Mouse (Mus musculus) MEL (cell line): ENCODE measurements at regions not wholly inside any gene's neighbourhood (a gene's known extent, or its start where the extent isn't known, plus 50 kb on each side); places are given as distances from the start of the nearest gene placed in this dataset.

Experiments used
- DNase-seq: peaks from one replicate; pipeline ENCODE4 v3.0.0; 2011; ENCODE audit warnings: low read depth, low spot score
- H3K27ac ChIP-seq: 2 replicates; pipeline ENCODE4 v1.5.1; 2012; ENCODE audit warnings: low read depth, mild to moderate bottlenecking, control low read depth, low read length, moderate library complexity; ENCODE audit not compliant: control insufficient read depth
- H3K27me3 ChIP-seq, 2 experiments: fragments of 150-350 bp in 1 of 2; sonication (generic) in 1 of 2; 2 replicates each; pipeline ENCODE4 v1.6.1; 2012; ENCODE audit warnings: low read length in 2 of 2, mild to moderate bottlenecking in 2 of 2, improper control_type of control experiment in 1 of 2, moderate library complexity in 1 of 2; ENCODE audit not compliant: insufficient read depth in 2 of 2, control insufficient read depth in 1 of 2
- H3K36me3 ChIP-seq, 2 experiments: 2 replicates each; pipeline ENCODE4 v1.6.1; 2012 to 2014; ENCODE audit warnings: low read length in 2 of 2, improper control_type of control experiment in 1 of 2, inconsistent platforms in 1 of 2, mild to moderate bottlenecking in 1 of 2; ENCODE audit not compliant: insufficient read depth in 2 of 2, control insufficient read depth in 1 of 2
- H3K4me1 ChIP-seq, 2 experiments: fragments of 150-350 bp in 1 of 2; sonication (generic) in 1 of 2; 2 replicates each; pipeline ENCODE4 v1.6.1; 2012; ENCODE audit warnings: low read length in 2 of 2, improper control_type of control experiment in 1 of 2, mild to moderate bottlenecking in 1 of 2; ENCODE audit not compliant: insufficient read depth in 2 of 2, control insufficient read depth in 1 of 2
- H3K4me3 ChIP-seq, 2 experiments: fragments of 150-350 bp in 1 of 2; sonication (generic) in 1 of 2; 2 replicates each; pipeline ENCODE4 v1.5.1; 2012; ENCODE audit warnings: low read depth in 2 of 2, low read length in 2 of 2, mild to moderate bottlenecking in 2 of 2, moderate library complexity in 2 of 2, control low read depth in 1 of 2, improper control_type of control experiment in 1 of 2; ENCODE audit not compliant: control insufficient read depth in 1 of 2, insufficient read depth in 1 of 2
- H3K79me2 ChIP-seq: 2 replicates; pipeline ENCODE4 v1.6.1; 2012; ENCODE audit warnings: mild to moderate bottlenecking, low read length, moderate library complexity; ENCODE audit not compliant: control insufficient read depth, poor library complexity, insufficient read depth
- H3K9ac ChIP-seq: 2 replicates; pipeline ENCODE4 v1.6.1; 2012; ENCODE audit warnings: low read depth, mild to moderate bottlenecking, control low read depth, low read length, moderate library complexity; ENCODE audit not compliant: control insufficient read depth, poor library complexity, severe bottlenecking
- H3K9me3 ChIP-seq: fragments of 150-350 bp; sonication (generic); replicated peaks from 2 replicates; pipeline ENCODE4 v1.6.1; 2012; ENCODE audit warnings: mild to moderate bottlenecking, low read length, improper control_type of control experiment, moderate library complexity; ENCODE audit not compliant: insufficient read depth
- BHLHE40 ChIP-seq: IDR thresholded peaks from 2 replicates; pipeline ENCODE4 v1.6.1; 2012; ENCODE audit warnings: low read depth, mild to moderate bottlenecking, inconsistent platforms, low read length, improper control_type of control experiment, borderline replicate concordance
- CHD2 ChIP-seq: IDR thresholded peaks from 2 replicates; pipeline ENCODE4 v1.6.1; 2011; ENCODE audit warnings: low read length, improper control_type of control experiment
- E2F4 ChIP-seq: IDR thresholded peaks from 2 replicates; pipeline ENCODE4 v1.6.1; 2011; ENCODE audit warnings: low read depth, low read length, improper control_type of control experiment, borderline replicate concordance
- ELF1 ChIP-seq: IDR thresholded peaks from 2 replicates; pipeline ENCODE4 v1.6.1; 2014; ENCODE audit warnings: low read depth, mild to moderate bottlenecking, inconsistent platforms, low read length, improper control_type of control experiment, moderate library complexity
- ETS1 ChIP-seq: IDR thresholded peaks from 2 replicates; pipeline ENCODE4 v1.6.1; 2012; ENCODE audit warnings: low read depth, mild to moderate bottlenecking, inconsistent platforms, low read length, improper control_type of control experiment, moderate library complexity
- JUND ChIP-seq: IDR thresholded peaks from 2 replicates; pipeline ENCODE4 v1.6.1; 2011; ENCODE audit warnings: low read depth, mild to moderate bottlenecking, improper control_type of control experiment, low read length
- KAT2A ChIP-seq: conservative IDR thresholded peaks from 2 replicates; pipeline ENCODE4 v1.6.1; 2012; ENCODE audit warnings: low read depth, low read length, improper control_type of control experiment, inconsistent platforms
- MAX ChIP-seq: IDR thresholded peaks from 2 replicates; pipeline ENCODE4 v1.6.1; 2011; ENCODE audit warnings: low read length, improper control_type of control experiment
- MEF2A ChIP-seq: IDR thresholded peaks from 2 replicates; pipeline ENCODE4 v1.6.1; 2014; ENCODE audit warnings: low read depth, mild to moderate bottlenecking, inconsistent platforms, low read length, improper control_type of control experiment; ENCODE audit not compliant: poor library complexity, insufficient replicate concordance, severe bottlenecking; ENCODE audit errors: extremely low read depth
- MXI1 ChIP-seq: IDR thresholded peaks from 2 replicates; pipeline ENCODE4 v1.6.1; 2011; ENCODE audit warnings: mild to moderate bottlenecking, low read depth, low read length, improper control_type of control experiment
- MYB ChIP-seq: IDR thresholded peaks from 2 replicates; pipeline ENCODE4 v1.6.1; 2011; ENCODE audit warnings: mild to moderate bottlenecking, low read depth, low read length, improper control_type of control experiment
- NELFE ChIP-seq: IDR thresholded peaks from 2 replicates; pipeline ENCODE4 v1.6.1; 2011; ENCODE audit warnings: low read depth, low read length, improper control_type of control experiment
- NRF1 ChIP-seq: IDR thresholded peaks from 2 replicates; pipeline ENCODE4 v1.6.1; 2014; ENCODE audit warnings: low read depth, mild to moderate bottlenecking, inconsistent platforms, low read length, improper control_type of control experiment, moderate library complexity; ENCODE audit not compliant: poor library complexity, insufficient read depth, severe bottlenecking
- POLR2A ChIP-seq, 2 experiments: IDR thresholded peaks; 2 replicates each; pipeline ENCODE4 v1.6.1; 2011 to 2012; ENCODE audit warnings: low read length in 2 of 2, mild to moderate bottlenecking in 2 of 2, control low read depth in 1 of 2, improper control_type of control experiment in 1 of 2, low read depth in 1 of 2, moderate library complexity in 1 of 2; ENCODE audit not compliant: control insufficient read depth in 1 of 2, insufficient read depth in 1 of 2, poor library complexity in 1 of 2
- RAD21 ChIP-seq: IDR thresholded peaks from 2 replicates; pipeline ENCODE4 v1.6.1; 2011; ENCODE audit warnings: mild to moderate bottlenecking, low read depth, low read length, improper control_type of control experiment
- RCOR1 ChIP-seq: IDR thresholded peaks from 2 replicates; pipeline ENCODE4 v1.6.1; 2012; ENCODE audit warnings: low read depth, mild to moderate bottlenecking, inconsistent platforms, low read length, improper control_type of control experiment
- TAL1 ChIP-seq: IDR thresholded peaks from 2 replicates; pipeline ENCODE4 v1.6.1; 2012; ENCODE audit warnings: mild to moderate bottlenecking, inconsistent platforms, low read length, moderate library complexity, mixed read lengths
- TCF12 ChIP-seq: IDR thresholded peaks from 2 replicates; pipeline ENCODE4 v1.6.1; 2014; ENCODE audit warnings: low read depth, mild to moderate bottlenecking, inconsistent platforms, low read length, improper control_type of control experiment, moderate library complexity
- UBTF ChIP-seq: IDR thresholded peaks from 2 replicates; pipeline ENCODE4 v1.6.1; 2012; ENCODE audit warnings: low read depth, mild to moderate bottlenecking, inconsistent platforms, low read length, improper control_type of control experiment, moderate library complexity, borderline replicate concordance; ENCODE audit not compliant: insufficient read depth
- USF2 ChIP-seq, 2 experiments: IDR thresholded peaks; 2 replicates each; pipeline ENCODE4 v1.6.1; 2011 to 2012; ENCODE audit warnings: improper control_type of control experiment in 2 of 2, low read length in 2 of 2, borderline replicate concordance in 1 of 2, inconsistent platforms in 1 of 2, low read depth in 1 of 2, mild to moderate bottlenecking in 1 of 2; ENCODE audit not compliant: insufficient read depth in 1 of 2
- ZC3H11A ChIP-seq: IDR thresholded peaks from 2 replicates; pipeline ENCODE4 v1.6.1; 2012; ENCODE audit warnings: low read depth, mild to moderate bottlenecking, inconsistent platforms, low read length, improper control_type of control experiment
- ZKSCAN1 ChIP-seq: IDR thresholded peaks from 2 replicates; pipeline ENCODE4 v1.6.1; 2012; ENCODE audit warnings: low read depth, mild to moderate bottlenecking, inconsistent platforms, low read length, improper control_type of control experiment, moderate library complexity
- ZMIZ1 ChIP-seq: IDR thresholded peaks from 2 replicates; pipeline ENCODE4 v1.6.1; 2012; ENCODE audit warnings: low read depth, mild to moderate bottlenecking, inconsistent platforms, low read length, improper control_type of control experiment, moderate library complexity

DNA sequence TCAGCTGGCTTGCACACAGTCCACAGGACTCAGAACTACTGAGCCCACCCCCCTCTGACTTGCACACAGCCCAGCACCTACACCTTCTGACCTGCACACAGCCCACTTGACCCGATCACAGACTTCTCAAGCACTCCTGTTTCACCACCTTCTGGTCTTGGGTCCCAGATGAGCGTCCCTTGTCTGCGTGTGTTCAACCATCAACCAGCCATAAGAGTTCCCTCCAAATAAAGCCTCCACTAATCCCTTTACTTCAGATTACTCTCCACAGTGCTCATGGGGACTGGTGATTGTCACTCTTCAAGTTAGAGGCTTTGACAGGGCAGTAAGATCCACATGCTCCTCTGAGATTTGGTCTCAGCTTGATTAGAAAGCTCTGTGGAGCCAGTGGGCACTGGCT lies 180.3 kb downstream of the Opa1 start:
- H3K36me3 ChIP-seq, result no peaks in the 10 kb centered on the region
- H3K4me1 ChIP-seq, result no peaks in the 10 kb centered on the region
- H3K27ac ChIP-seq, result no peak overlapping the region
- H3K27me3 ChIP-seq, result peaks cover 0 to 3% of the 10 kb centered on the region in 2 experiments; a peak in 2 of 4 replicates
- TF ChIP-seq RCOR1 (no peak), TCF12 (no peak), NRF1 (no peak), ZMIZ1 (no peak), ELF1 (no peak), ETS1 (no peak)
- no peaks in the 10 kb centered on the region for H3K79me2 ChIP-seq
- DNase-seq, result no peak
- H3K9me3 ChIP-seq, result no peaks in the 10 kb centered on the region
- no peak overlapping the region for H3K9ac ChIP-seq
- no peak overlapping the region for H3K4me3 ChIP-seq

GRCm38 (mm10) chr16:29760627-29761026 lies 181.5 kb downstream of the Opa1 start:
- Histone ChIP-seq H3K4me1 (no peaks in the 10 kb centered on the region), H3K27me3 (peaks cover 0 to 3% of the 10 kb centered on the region in 2 experiments; a peak in 2 of 4 replicates), H3K79me2 (no peaks in the 10 kb centered on the region), H3K9me3 (no peaks in the 10 kb centered on the region), H3K36me3 (no peaks in the 10 kb centered on the region), H3K4me3 (no peak overlapping the region), H3K27ac (no peak overlapping the region), H3K9ac (no peak overlapping the region)
- DNase-seq, result no peak
- TF ChIP-seq POLR2A (IDR thresholded peaks at IDR 0.05; ENCODE audit: control insufficient read depth in 1 of 2, insufficient read depth in 1 of 2, low read depth in 1 of 2, low read length in 2 of 2, poor library complexity in 1 of 2), result no peak

DNA sequence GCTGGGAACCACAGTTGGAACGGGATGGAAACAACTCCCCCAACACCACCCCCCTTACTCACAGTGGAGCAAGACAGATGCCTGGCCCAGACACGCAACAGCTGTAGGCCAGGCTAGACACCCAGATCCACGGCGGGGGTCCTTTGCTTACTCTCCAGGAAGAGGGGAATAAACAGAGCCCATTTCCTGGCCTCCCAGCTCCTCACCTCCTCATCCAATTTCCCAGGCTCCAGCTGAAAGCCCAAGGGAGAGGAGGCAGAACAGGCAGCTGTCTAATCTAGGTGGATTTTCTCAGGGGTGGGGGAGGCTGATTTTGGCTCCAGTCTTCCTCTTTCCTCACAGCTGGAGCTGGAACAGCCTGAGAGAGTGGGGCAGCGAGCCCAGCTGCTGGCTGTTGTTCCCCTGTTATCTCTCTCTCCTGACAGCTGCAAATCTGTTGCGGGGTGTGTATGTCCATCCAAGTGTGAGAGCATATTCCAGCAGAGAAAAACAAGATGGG lies 182.7 kb downstream of the Opa1 start:
- DNase-seq, result no peak
- no peak for TF ChIP-seq JUND
- TF ChIP-seq E2F4, result no peak
- no peak for TF ChIP-seq KAT2A
- TF ChIP-seq MEF2A, result no peak
- no peak for TF ChIP-seq MYB
- no peak for TF ChIP-seq CHD2
- no peak for TF ChIP-seq NELFE
- no peak for TF ChIP-seq MAX
- TF ChIP-seq BHLHE40, result no peak
- no peak for TF ChIP-seq MXI1
- TF ChIP-seq TCF12, result no peak
- no peak for TF ChIP-seq TAL1
- no peak for TF ChIP-seq RAD21
- TF ChIP-seq USF2 (IDR thresholded peaks at IDR 0.05; ENCODE audit: borderline replicate concordance in 1 of 2, insufficient read depth in 1 of 2, low read depth in 1 of 2, low read length in 2 of 2), result no peak
- TF ChIP-seq UBTF, result no peak
- no peak for TF ChIP-seq ZKSCAN1
- no peak for TF ChIP-seq ZC3H11A
- TF ChIP-seq ZMIZ1, result no peak
- Histone ChIP-seq H3K36me3 (no peaks in the 10 kb centered on the region), H3K79me2 (no peaks in the 10 kb centered on the region), H3K27me3 (peaks cover 0 to 3% of the 10 kb centered on the region in 2 experiments; a peak in 2 of 4 replicates), H3K27ac (no peak overlapping the region), H3K9me3 (no peaks in the 10 kb centered on the region), H3K9ac (no peak overlapping the region), H3K4me3 (no peak overlapping the region), H3K4me1 (no peaks in the 10 kb centered on the region)
